Mouse (Mus musculus) cortical plate, adult 2 months (tissue): ENCODE data around the gene Kansl1. TPM values are rescaled to one million over a fixed set of nuclear protein-coding genes. Genes with fewer than 3 reads are reported as not detected.

Experiments
- H3K27ac ChIP-seq: fragments of 200-500 bp; 2 replicates; pipeline ENCODE4 v1.5.1; 2012; ENCODE audit warnings: low read length, control low read depth, inconsistent platforms; ENCODE audit not compliant: insufficient read depth
- H3K4me1 ChIP-seq: fragments of 200-500 bp; 2 replicates; pipeline ENCODE4 v1.6.1; 2011; ENCODE audit warnings: low read length; ENCODE audit not compliant: control insufficient read depth, insufficient read depth
- H3K4me3 ChIP-seq: fragments of 200-500 bp; 2 replicates; pipeline ENCODE4 v1.5.1; 2011; ENCODE audit warnings: mild to moderate bottlenecking, low read length, control low read depth; ENCODE audit not compliant: insufficient read depth
- CTCF ChIP-seq: fragments of 200-500 bp; IDR thresholded peaks from 2 replicates; pipeline ENCODE4 v1.5.1; 2011; ENCODE audit warnings: mild to moderate bottlenecking, control low read depth, low read length; ENCODE audit not compliant: insufficient read depth; ENCODE audit errors: extremely low read depth
- POLR2A ChIP-seq: fragments of 200-500 bp; IDR thresholded peaks from 2 replicates; pipeline ENCODE4 v1.6.1; 2011; ENCODE audit warnings: mild to moderate bottlenecking, low read length, control low read depth; ENCODE audit not compliant: insufficient read depth; ENCODE audit errors: extremely low read depth
- polyA plus RNA-seq: library from polyadenylated mRNA; depleted of rRNA; stranded (reverse); fragments of >200 nt; gene quantifications from 2 replicates; pipeline ENCODE4 v1.2.3, GENCODE M21; 2012; rRNA removed

Kansl1 gene
- polyA plus RNA-seq, 1 experiment: 85.7 TPM

- Histone ChIP-seq H3K4me1 (peaks cover 9% of the 10 kb centered on the region), H3K27ac (no peak overlapping the region), H3K4me3 (no peak overlapping the region)
- TF ChIP-seq POLR2A (no peak), CTCF (no peak)
Measured at GRCm38 (mm10) chr11:104287113-104287512, 181.5 kb downstream of the Kansl1 start.

Other genes starting within 250 kb of the Kansl1 start
- gene Mapt, start 237.5 kb downstream of the Kansl1 start, polyA plus RNA-seq: 270 and 278 TPM in 2 replicates
- gene Cdc27, start 81.8 kb upstream of the Kansl1 start, polyA plus RNA-seq: 22.2 and 23.8 TPM in 2 replicates
- 70.4 and 74.0 TPM in 2 replicates for gene Myl4, start 81.8 kb upstream of the Kansl1 start, polyA plus RNA-seq
- gene Itgb3, start 139.1 kb upstream of the Kansl1 start, polyA plus RNA-seq: 2.4 and 2.5 TPM in 2 replicates
- 0.09 and 0.17 TPM in 2 replicates for gene Gm11639, start 216.8 kb upstream of the Kansl1 start, polyA plus RNA-seq